Mouse (Mus musculus): ENCODE measurements at regions not wholly inside any gene's neighbourhood (a gene's known extent, or its start where the extent isn't known, plus 50 kb on each side); places are given as distances from the start of the nearest gene placed in this dataset.

- DNase-seq = no peak
Observed at GRCm38 (mm10) chr10:118766826-118767225, 103.2 kb downstream of the Dyrk2 start.

- DNase-seq = no peak
Observed at GRCm38 (mm10) chr10:118769751-118770150, 100.3 kb downstream of the Dyrk2 start.

DNA sequence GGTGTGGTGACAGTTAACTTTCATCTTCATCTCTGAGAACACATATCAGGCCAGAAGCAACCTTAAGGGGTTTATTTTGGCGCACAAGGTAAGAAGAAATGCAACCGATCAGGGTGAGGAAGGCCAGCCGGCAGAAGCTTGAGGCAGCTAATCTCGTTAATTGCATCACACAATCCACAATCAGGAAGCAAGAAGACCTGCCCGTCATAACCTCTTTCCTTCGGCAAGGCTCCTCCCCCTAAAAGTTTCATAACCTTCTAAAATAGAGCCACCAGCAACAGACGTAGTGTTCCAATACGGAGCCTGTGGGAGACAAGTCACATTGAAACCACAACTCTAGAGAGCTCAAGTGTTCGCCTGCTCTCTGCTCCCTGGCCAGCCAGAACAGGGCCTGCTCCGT is 91.4 kb downstream of the Dyrk2 start:
- DNase-seq = no peak

GRCm38 (mm10) chr10:118780831-118781569 is 89.0 kb downstream of the Dyrk2 start:
- no peak for DNase-seq

GRCm38 (mm10) chr10:118781811-118782232 is 88.2 kb downstream of the Dyrk2 start:
- DNase-seq = no peak

GRCm38 (mm10) chr10:118782646-118783045 is 87.4 kb downstream of the Dyrk2 start:
- no peak for DNase-seq

GRCm38 (mm10) chr10:118787280-118787690 is 82.7 kb downstream of the Dyrk2 start:
- no peak for DNase-seq

- no peak for DNase-seq
Observed at GRCm38 (mm10) chr10:118792352-118793100, 77.5 kb downstream of the Dyrk2 start.

DNA sequence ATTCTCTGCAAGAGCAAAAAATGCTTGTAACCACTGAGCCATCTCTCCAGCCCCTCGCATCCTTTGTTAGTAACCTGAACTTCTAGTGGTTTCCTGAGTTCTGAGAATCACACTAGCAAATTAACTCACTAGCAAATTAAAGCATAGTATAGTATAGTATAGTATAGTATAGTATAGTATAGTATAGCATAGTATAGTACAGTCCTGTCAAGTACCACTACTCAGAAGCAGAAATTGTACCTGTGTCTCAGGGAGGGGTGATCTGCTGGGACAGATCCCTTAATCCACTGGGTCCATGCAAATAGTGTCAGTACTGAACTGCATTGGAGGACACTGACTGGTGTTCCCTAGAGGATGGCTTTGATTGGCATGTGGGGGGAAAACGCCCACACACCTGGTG is 76.2 kb downstream of the Dyrk2 start:
- no peak for DNase-seq

- no peak for DNase-seq
Observed at GRCm38 (mm10) chr10:118794395-118795060, 75.5 kb downstream of the Dyrk2 start.

GRCm38 (mm10) chr10:118795061-118795407 is 75.0 kb downstream of the Dyrk2 start:
- DNase-seq = no peak

- DNase-seq = no peak
Observed at GRCm38 (mm10) chr10:118796512-118796911, 73.5 kb downstream of the Dyrk2 start.

DNA sequence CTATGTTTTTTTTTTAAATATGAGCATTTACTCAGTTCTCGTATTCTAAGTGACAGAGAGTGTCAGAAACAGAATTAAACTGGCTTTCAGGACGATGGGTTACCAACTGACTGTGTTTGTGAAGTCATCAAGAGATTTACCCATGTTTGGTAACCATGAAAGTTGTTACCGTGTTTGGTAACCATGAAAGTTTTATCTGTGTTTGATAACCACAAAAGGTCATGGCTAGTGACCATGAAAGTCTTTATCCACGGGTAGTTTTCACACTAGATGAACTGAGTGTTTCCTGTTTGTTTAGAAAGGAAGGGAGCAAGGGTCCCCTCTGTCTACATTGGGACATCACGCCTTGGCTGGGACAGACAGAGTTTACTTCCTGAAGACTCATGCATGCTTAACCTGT is 72.8 kb downstream of the Dyrk2 start:
- DNase-seq = no peak

- no peak for DNase-seq
Observed at GRCm38 (mm10) chr10:118799767-118800166, 70.2 kb downstream of the Dyrk2 start.

DNA sequence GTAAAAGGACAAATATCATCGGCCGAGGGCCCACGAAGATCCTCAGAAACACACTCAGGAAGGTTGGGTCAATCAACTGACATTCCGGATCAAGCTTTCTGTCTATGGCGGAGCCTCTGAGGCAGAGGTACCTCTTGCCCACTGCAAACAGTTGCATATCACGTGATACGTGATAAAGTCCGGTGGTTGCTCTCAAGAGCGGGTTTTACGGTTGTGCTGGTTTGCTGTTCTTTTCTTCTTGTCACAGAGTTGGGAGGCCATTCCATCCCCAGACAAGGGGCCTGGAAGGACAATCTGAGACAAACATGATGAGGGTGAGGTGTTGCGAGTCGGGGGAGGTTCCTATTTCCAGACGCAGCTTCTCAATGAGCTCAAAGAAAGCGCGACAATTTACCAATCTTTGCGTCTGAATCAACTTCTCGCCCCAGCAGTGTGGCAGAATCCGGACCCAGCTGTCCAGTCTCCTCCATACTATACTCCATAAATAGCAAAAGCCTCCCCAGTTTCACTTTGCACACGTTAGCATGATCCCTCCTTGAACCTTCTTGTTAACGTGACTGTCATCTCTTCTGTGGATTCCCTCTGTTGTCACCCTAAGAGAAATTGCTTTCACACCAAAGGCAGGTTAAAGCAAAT is 66.0 kb downstream of the Dyrk2 start:
- DNase-seq = no peak

DNA sequence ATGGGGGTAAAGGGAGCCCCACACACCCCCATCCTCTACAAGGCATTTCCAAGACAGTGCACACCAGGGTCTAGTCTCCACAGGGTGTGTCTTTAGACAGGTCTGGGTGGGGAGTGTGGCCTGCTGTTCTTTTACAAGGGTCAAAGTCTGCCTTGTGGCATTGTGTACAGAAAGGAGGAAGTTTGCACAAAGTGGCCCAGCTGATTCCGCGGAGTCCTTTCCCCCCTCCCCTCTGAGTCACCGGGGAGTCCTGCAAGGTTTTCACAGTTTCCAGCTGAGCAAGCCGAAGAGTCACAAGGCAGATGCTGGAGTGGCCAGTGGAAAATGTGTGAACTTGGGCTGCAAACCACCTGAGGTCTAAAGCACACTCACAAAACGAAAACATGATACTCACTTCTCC is 65.4 kb downstream of the Dyrk2 start:
- no peak for DNase-seq
